Mouse (Mus musculus): ENCODE results near the gene Tecr.

GRCm38 (mm10) chr8:83624739-83625138 lies 17.0 kb upstream of the Tecr start:
- TF ChIP-seq SMC3 (IDR thresholded peaks at IDR 0.05; ENCODE audit: low read depth, low read length) (peak; percentile 30; the same call in 1 of the 2 replicates), RCOR1 (conservative IDR thresholded peaks at IDR 0.05; ENCODE audit: low read depth, low read length) (no peak), POLR2A (IDR thresholded peaks at IDR 0.05; ENCODE audit: low read depth, low read length) (no peak), CTCF (conservative IDR thresholded peaks at IDR 0.05 in 1 of 2, IDR thresholded peaks at IDR 0.05 in 1 of 2; ENCODE audit: low read depth in 2 of 2, low read length in 2 of 2) (peak; percentile 39 to 59; a peak in 3 of 4 replicates), EP300 (IDR thresholded peaks at IDR 0.05; ENCODE audit: low read length) (no peak), TCF12 (IDR thresholded peaks at IDR 0.05; ENCODE audit: low read depth, low read length) (no peak)

All from CH12.LX (cell line).